Comparison of ENCODE assay signal across 13 mouse cellular contexts in the genomic region with DNA sequence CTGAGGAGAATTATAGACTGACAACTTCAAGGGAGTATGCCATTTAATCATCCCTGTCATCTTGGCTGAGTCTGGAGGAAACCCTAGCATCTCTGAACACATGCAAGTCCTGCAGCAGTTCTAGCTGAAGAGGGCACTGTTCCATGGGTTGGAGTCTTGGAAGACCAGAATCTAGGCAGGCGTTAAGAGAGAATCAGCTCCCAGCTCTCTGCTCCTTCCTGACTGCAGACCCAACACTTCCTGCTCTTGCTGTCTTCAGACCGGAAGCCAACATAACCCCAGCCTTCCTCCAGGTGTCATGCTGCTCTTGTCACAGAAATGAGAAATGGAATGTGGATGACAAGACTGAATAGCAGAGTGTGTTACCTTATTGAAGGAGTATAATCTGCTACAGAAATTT. TPM values are rescaled to one million over a fixed set of nuclear protein-coding genes. Genes with fewer than 3 reads are reported as not detected.
DNase-seq lines count a peak whose midpoint lies in the region; ATAC-seq and TF ChIP-seq lines count a peak whose summit lies in the region.
"Had no signal": no experiment of that assay in that cellular context is flagged by ENCODE, and none has a peak within 500 bp of the region (broad histone marks: within the 10 kb centered on the region; RNA-seq: fewer than 3 reads in every experiment).

No protein-coding gene starts in this region.

- peaks cover 10% of the 10 kb centered on the region; the same call in 1 of the 2 replicates for H3K4me1 ChIP-seq in hindbrain, postnatal 0 days (ENCODE audit: insufficient read depth, low read length)
- peaks cover 70% of the 10 kb centered on the region for H3K4me1 ChIP-seq in hindbrain, embryonic 13.5 days (replicated peaks)
- peaks cover 38% of the 10 kb centered on the region for H3K4me1 ChIP-seq in forebrain, embryonic 16.5 days (replicated peaks; ENCODE audit: control insufficient read depth, insufficient read depth, low read length)

- WGBS in hindbrain, postnatal 0 days, result 60% methylated on average over 2 of the region's 2 CpGs
- WGBS in hindbrain, embryonic 13.5 days, result 66% methylated on average over 2 of the region's 2 CpGs
- 73% methylated on average over 2 of the region's 2 CpGs for WGBS in forebrain, embryonic 16.5 days

- peak; percentile 48 for DNase-seq in hindbrain, postnatal 0 days (ENCODE audit: low spot score)
- DNase-seq in B cell, adult 2 months, result peak; percentile 10 to 16
- no peak for DNase-seq in Patski (ENCODE audit: low read depth, low spot score)
- no peak for DNase-seq in layer of hippocampus, postnatal 36 days
- no peak for DNase-seq in adrenal gland, adult 2 months
- DNase-seq: gastrocnemius, postnatal 10 days; right cerebral cortex, adult 18-20 months had no signal

- POLR2A ChIA-PET in Patski (lab: Charles Lee), result no interaction called here

- CTCF ChIA-PET in Patski (lab: Charles Lee), result interaction anchor here (1.2 to 3.3 kb wide), 4 partner anchors 11 to 157 kb away, joined by 4 to 12 read pairs (median 6); partner anchors contain the start of gene Cemip

- no peak overlapping the region for H3K9ac ChIP-seq in hindbrain, postnatal 0 days (replicated peaks; ENCODE audit: low read length)
- no peak overlapping the region for H3K9ac ChIP-seq in hindbrain, embryonic 13.5 days
- H3K9ac ChIP-seq in forebrain, embryonic 16.5 days (replicated peaks; ENCODE audit: low read depth, low read length), result no peak overlapping the region
- H3K9ac ChIP-seq: embryonic facial prominence, embryonic 15.5 days; liver, embryonic 14.5 days had no signal

- H3K36me3 ChIP-seq in hindbrain, postnatal 0 days (ENCODE audit: insufficient read depth, low read length), result 0 out of 2 replicates have a peak, but pooled peaks cover under 1% of the 10 kb centered on the region
- peaks cover 1% of the 10 kb centered on the region; the same call in 1 of the 2 replicates for H3K36me3 ChIP-seq in hindbrain, embryonic 13.5 days
- H3K36me3 ChIP-seq in forebrain, embryonic 16.5 days (ENCODE audit: control insufficient read depth, insufficient read depth), result no peaks in the 10 kb centered on the region

- no peaks in the 10 kb centered on the region for H3K27me3 ChIP-seq in hindbrain, postnatal 0 days (ENCODE audit: insufficient read depth, low read length)
- H3K27me3 ChIP-seq in hindbrain, embryonic 13.5 days, result no peaks in the 10 kb centered on the region
- no peaks in the 10 kb centered on the region for H3K27me3 ChIP-seq in Patski
- H3K27me3 ChIP-seq in forebrain, embryonic 16.5 days (replicated peaks; ENCODE audit: control insufficient read depth, insufficient read depth, low read length), result no peaks in the 10 kb centered on the region
- H3K27me3 ChIP-seq: embryonic facial prominence, embryonic 15.5 days had no signal

- TF ChIP-seq CTCF in hindbrain, postnatal 0 days (IDR thresholded peaks at IDR 0.05; ENCODE audit: low read depth), result peak; percentile 34; the same call in 1 of the 2 replicates
- peak; percentile 15 for TF ChIP-seq CTCF in Patski (IDR thresholded peaks at IDR 0.05)

- no peak overlapping the region for H3K4me3 ChIP-seq in hindbrain, postnatal 0 days (ENCODE audit: low read length)
- H3K4me3 ChIP-seq in hindbrain, embryonic 13.5 days, result no peak overlapping the region
- H3K4me3 ChIP-seq in forebrain, embryonic 16.5 days (replicated peaks; ENCODE audit: low read length), result no peak overlapping the region
- H3K4me3 ChIP-seq: embryonic facial prominence, embryonic 15.5 days had no signal

- in situ Hi-C loops in Patski (cut with MboI; ENCODE audit: low pct_unique_long_range_greater_than_20kb), result no loop called here

- no peaks in the 10 kb centered on the region for H3K9me3 ChIP-seq in hindbrain, postnatal 0 days (ENCODE audit: low read length)
- no peaks in the 10 kb centered on the region for H3K9me3 ChIP-seq in hindbrain, embryonic 13.5 days
- no peaks in the 10 kb centered on the region for H3K9me3 ChIP-seq in forebrain, embryonic 16.5 days (ENCODE audit: control insufficient read depth, low read length)
- H3K9me3 ChIP-seq: embryonic facial prominence, embryonic 15.5 days had no signal

- no peak overlapping the region for H3K4me2 ChIP-seq in hindbrain, postnatal 0 days (ENCODE audit: low read depth, low read length)
- H3K4me2 ChIP-seq in hindbrain, embryonic 13.5 days, result no peak overlapping the region
- H3K4me2 ChIP-seq in forebrain, embryonic 16.5 days (ENCODE audit: low read length), result no peak overlapping the region
- H3K4me2 ChIP-seq: embryonic facial prominence, embryonic 15.5 days had no signal

- no peak for ATAC-seq in hindbrain, postnatal 0 days
- ATAC-seq in hindbrain, embryonic 13.5 days (ENCODE audit: low FRiP score), result no peak
- no peak for ATAC-seq in Patski
- ATAC-seq in megakaryocyte progenitor cell, adult 5-6 weeks (replicated peaks; ENCODE audit: poor library complexity), result peak; percentile 74
- no peak for ATAC-seq in forebrain, embryonic 16.5 days

- no peak overlapping the region for H3K27ac ChIP-seq in hindbrain, postnatal 0 days
- H3K27ac ChIP-seq in hindbrain, embryonic 13.5 days, result no peak overlapping the region
- no peak overlapping the region for H3K27ac ChIP-seq in forebrain, embryonic 16.5 days (ENCODE audit: low read length)
- H3K27ac ChIP-seq: embryonic facial prominence, embryonic 15.5 days; liver, embryonic 14.5 days had no signal

RNA-seq across cellular contexts. Expression of gene Cemip, which starts 29.1 kb away (rescaled TPM):
- 5.7 and 10.3 TPM in 2 replicates for total RNA-seq in hindbrain, postnatal 0 days (2014; rRNA removed)
- polyA plus RNA-seq in hindbrain, postnatal 0 days (2015; fragmentation: Nextera tagmentation; extraction: Ambion mirVana), result 0.81 and 1.0 TPM in 2 replicates
- polyA plus RNA-seq in hindbrain, embryonic 13.5 days (2015; fragmentation: Nextera tagmentation; extraction: Ambion mirVana), result 0.41 and 0.49 TPM in 2 replicates
- 52.6 TPM for polyA plus RNA-seq in Patski (2021)
- not detected in 2 replicates for total RNA-seq in megakaryocyte progenitor cell, adult 5-6 weeks (2015)
- total RNA-seq in megakaryocyte progenitor cell, adult 5-6 weeks (2017), result not detected in 2 replicates
- 10 to 100 TPM; 21.0 to 24.1 TPM for total RNA-seq in layer of hippocampus, postnatal 36 days (2021)
- 0.51 and 0.60 TPM in 2 replicates for polyA plus RNA-seq in forebrain, embryonic 16.5 days (2015; fragmentation: Nextera tagmentation; extraction: Ambion mirVana)
- 1 to 10 TPM; 1.0 to 1.6 TPM for total RNA-seq in adrenal gland, adult 2 months (2021)
- polyA plus RNA-seq in adrenal gland, adult 2 months (2012; rRNA removed), result 0.27 and 0.47 TPM in 2 replicates
- total RNA-seq: MEL had no signal

RNA-seq across cellular contexts. Expression of gene Abhd17c, which starts 36.3 kb away (rescaled TPM):
- total RNA-seq in hindbrain, postnatal 0 days (2014; rRNA removed), result 88.7 and 89.7 TPM in 2 replicates
- polyA plus RNA-seq in hindbrain, postnatal 0 days (2015; fragmentation: Nextera tagmentation; extraction: Ambion mirVana), result 62.6 and 67.4 TPM in 2 replicates
- polyA plus RNA-seq in hindbrain, embryonic 13.5 days (2015; fragmentation: Nextera tagmentation; extraction: Ambion mirVana), result 18.3 and 25.0 TPM in 2 replicates
- 77.6 TPM for polyA plus RNA-seq in Patski (2021)
- total RNA-seq in megakaryocyte progenitor cell, adult 5-6 weeks (2015), result 46.1 and 47.4 TPM in 2 replicates
- total RNA-seq in megakaryocyte progenitor cell, adult 5-6 weeks (2017), result 22.8 and 26.8 TPM in 2 replicates
- total RNA-seq in layer of hippocampus, postnatal 36 days (2021), result 10 to 100 TPM; 56.4 to 59.1 TPM
- polyA plus RNA-seq in forebrain, embryonic 16.5 days (2015; fragmentation: Nextera tagmentation; extraction: Ambion mirVana), result 26.2 and 36.1 TPM in 2 replicates
- total RNA-seq in adrenal gland, adult 2 months (2021), result 10 to 100 TPM; 31.0 to 32.1 TPM
- 43.7 and 45.6 TPM in 2 replicates for polyA plus RNA-seq in adrenal gland, adult 2 months (2012; rRNA removed)

Comparison
In these comparisons a context has a peak if more than half of its experiments do, and no peak if none do; other contexts are left out.
1. DNase-seq: peak in hindbrain, postnatal 0 days (single experiment) and B cell, adult 2 months (2 of 2); none in Patski (single experiment), layer of hippocampus, postnatal 36 days (0 of 2) and adrenal gland, adult 2 months (single experiment).
2. RNA of gene Cemip, which starts 29.1 kb away (polyA plus RNA-seq): 52.6 TPM in Patski (single experiment); 0.81 to 1.0 TPM in hindbrain, postnatal 0 days, 0.51 to 0.60 TPM in forebrain, embryonic 16.5 days, 0.41 to 0.49 TPM in hindbrain, embryonic 13.5 days and 0.27 to 0.47 TPM in adrenal gland, adult 2 months; every median in the first group is over 10 times any median in the second.